In genomic region chr11:116075539-116076265, GRCm38 (mm10) we compare ENCODE assay signal across 10 mouse cellular contexts. TPM values are rescaled to one million over a fixed set of nuclear protein-coding genes. Genes with fewer than 3 reads are reported as not detected.
DNase-seq lines count a peak whose midpoint lies in the region; ATAC-seq and TF ChIP-seq lines count a peak whose summit lies in the region.
"Had no signal": no experiment of that assay in that cellular context is flagged by ENCODE, and none has a peak within 500 bp of the region (broad histone marks: within the 10 kb centered on the region; RNA-seq: fewer than 3 reads in every experiment).

No protein-coding gene starts in this region.

- no peak for ATAC-seq in megakaryocyte, adult 5-6 weeks (ENCODE audit: poor library complexity, severe bottlenecking)
- ATAC-seq in liver, postnatal 0 days, result no peak
- ATAC-seq in kidney, embryonic 15.5 days (replicated peaks; ENCODE audit: low FRiP score), result no peak

- peak; percentile 43 for DNase-seq in cerebellum, adult 9-11 months
- no peak for DNase-seq in cerebellum, adult 18-20 months
- peak; percentile 95 for DNase-seq in MEL-GATA-1-ER (ENCODE audit: extremely low read depth, low read depth)
- DNase-seq in liver, postnatal 0 days, result no peak
- no peak for DNase-seq in kidney, postnatal 14 days
- DNase-seq: gastrocnemius, postnatal 14 days had no signal

- H3K4me2 ChIP-seq in liver, postnatal 0 days (ENCODE audit: low read depth, low read length), result peak overlapping the region; percentile 77
- H3K4me2 ChIP-seq in kidney, embryonic 15.5 days, result no peak overlapping the region
- H3K4me2 ChIP-seq: embryonic facial prominence, embryonic 13.5 days had no signal

- peaks cover 96% of the 10 kb centered on the region for H3K4me1 ChIP-seq in megakaryocyte, embryonic 14.5 days
- H3K4me1 ChIP-seq in liver, postnatal 0 days (ENCODE audit: insufficient read depth), result peaks cover 31% of the 10 kb centered on the region
- H3K4me1 ChIP-seq in kidney, embryonic 15.5 days, result peaks cover 34% of the 10 kb centered on the region

- peaks cover 77% of the 10 kb centered on the region for H3K36me3 ChIP-seq in megakaryocyte, embryonic 14.5 days (replicated peaks; ENCODE audit: low read length)
- peaks cover 21% of the 10 kb centered on the region for H3K36me3 ChIP-seq in liver, postnatal 0 days (replicated peaks; ENCODE audit: insufficient read depth, low read length)
- H3K36me3 ChIP-seq in kidney, embryonic 15.5 days, result peaks cover 21% of the 10 kb centered on the region

- peak overlapping the region; percentile 71; the same call in 1 of the 2 replicates for H3K9ac ChIP-seq in liver, postnatal 0 days (replicated peaks)
- no peak overlapping the region for H3K9ac ChIP-seq in kidney, embryonic 15.5 days
- H3K9ac ChIP-seq: embryonic facial prominence, embryonic 13.5 days had no signal

- TF ChIP-seq EP300 in liver, postnatal 0 days (IDR thresholded peaks at IDR 0.05; ENCODE audit: low read depth), result no peak

- H3K4me3 ChIP-seq in megakaryocyte, embryonic 14.5 days (replicated peaks), result peak overlapping the region; percentile 96
- no peak overlapping the region; the same call in 1 of the 2 replicates for H3K4me3 ChIP-seq in liver, postnatal 0 days (ENCODE audit: low read depth, low read length)
- H3K4me3 ChIP-seq in kidney, embryonic 15.5 days (replicated peaks), result no peak overlapping the region
- H3K4me3 ChIP-seq: embryonic facial prominence, embryonic 13.5 days had no signal

- H3K27ac ChIP-seq in liver, postnatal 0 days (ENCODE audit: low read depth), result peak overlapping the region; percentile 95
- H3K27ac ChIP-seq in kidney, embryonic 15.5 days, result no peak overlapping the region
- H3K27ac ChIP-seq: embryonic facial prominence, embryonic 13.5 days had no signal

- WGBS in liver, postnatal 0 days (ENCODE audit: insufficient replicate concordance), result 50% methylated on average over 20 of the region's 20 CpGs
- WGBS in kidney, embryonic 15.5 days, result 60% methylated on average over 20 of the region's 20 CpGs

- no peaks in the 10 kb centered on the region for H3K9me3 ChIP-seq in megakaryocyte, embryonic 14.5 days
- no peaks in the 10 kb centered on the region for H3K9me3 ChIP-seq in liver, postnatal 0 days (ENCODE audit: low read length)
- no peaks in the 10 kb centered on the region for H3K9me3 ChIP-seq in kidney, embryonic 15.5 days (replicated peaks)
- H3K9me3 ChIP-seq: embryonic facial prominence, embryonic 13.5 days had no signal

- no peaks in the 10 kb centered on the region for H3K27me3 ChIP-seq in megakaryocyte, embryonic 14.5 days (replicated peaks)
- no peaks in the 10 kb centered on the region for H3K27me3 ChIP-seq in liver, postnatal 0 days (ENCODE audit: insufficient read depth, low read length)
- H3K27me3 ChIP-seq in kidney, embryonic 15.5 days, result no peaks in the 10 kb centered on the region
- H3K27me3 ChIP-seq: embryonic facial prominence, embryonic 13.5 days had no signal

- peak; percentile 42 for TF ChIP-seq CTCF in liver, postnatal 0 days (IDR thresholded peaks at IDR 0.05; ENCODE audit: low read depth)

RNA-seq across cellular contexts. Expression of gene Unc13d, which starts 2.1 kb away (rescaled TPM):
- polyA plus RNA-seq in megakaryocyte, embryonic 14.5 days (2012; ENCODE audit: insufficient read depth, low replicate concordance), result 221 and 384 TPM in 2 replicates
- 16.5 and 18.2 TPM in 2 replicates for total RNA-seq in megakaryocyte, adult 5-6 weeks (2015)
- 26.7 and 27.7 TPM in 2 replicates for total RNA-seq in megakaryocyte, adult 5-6 weeks (2017)
- polyA plus RNA-seq in liver, postnatal 0 days (2015; fragmentation: Nextera tagmentation; extraction: Ambion mirVana), result 6.1 and 6.9 TPM in 2 replicates
- 1.3 and 1.5 TPM in 2 replicates for polyA plus RNA-seq in kidney, embryonic 15.5 days (2015; fragmentation: Nextera tagmentation; extraction: Ambion mirVana)

RNA-seq across cellular contexts. Expression of gene Wbp2, which starts 11.1 kb away (rescaled TPM):
- polyA plus RNA-seq in megakaryocyte, embryonic 14.5 days (2012; ENCODE audit: insufficient read depth, low replicate concordance), result 842 and 1,717 TPM in 2 replicates
- 89.9 and 100 TPM in 2 replicates for total RNA-seq in megakaryocyte, adult 5-6 weeks (2015)
- 39.5 and 49.8 TPM in 2 replicates for total RNA-seq in megakaryocyte, adult 5-6 weeks (2017)
- 63.3 and 65.0 TPM in 2 replicates for polyA plus RNA-seq in liver, postnatal 0 days (2015; fragmentation: Nextera tagmentation; extraction: Ambion mirVana)
- polyA plus RNA-seq in kidney, embryonic 15.5 days (2015; fragmentation: Nextera tagmentation; extraction: Ambion mirVana), result 82.1 and 101 TPM in 2 replicates

RNA-seq across cellular contexts. Expression of gene Unk, which starts 45.6 kb away (rescaled TPM):
- 18.8 and 53.4 TPM in 2 replicates for polyA plus RNA-seq in megakaryocyte, embryonic 14.5 days (2012; ENCODE audit: insufficient read depth, low replicate concordance)
- total RNA-seq in megakaryocyte, adult 5-6 weeks (2015), result 10.1 and 10.5 TPM in 2 replicates
- total RNA-seq in megakaryocyte, adult 5-6 weeks (2017), result 7.8 and 8.3 TPM in 2 replicates
- 3.9 and 5.1 TPM in 2 replicates for polyA plus RNA-seq in liver, postnatal 0 days (2015; fragmentation: Nextera tagmentation; extraction: Ambion mirVana)
- 37.3 and 40.1 TPM in 2 replicates for polyA plus RNA-seq in kidney, embryonic 15.5 days (2015; fragmentation: Nextera tagmentation; extraction: Ambion mirVana)

RNA-seq across cellular contexts. Expression of gene H3f3b, which starts 47.9 kb away (rescaled TPM):
- 819 and 908 TPM in 2 replicates for polyA plus RNA-seq in megakaryocyte, embryonic 14.5 days (2012; ENCODE audit: insufficient read depth, low replicate concordance)
- total RNA-seq in megakaryocyte, adult 5-6 weeks (2015), result 756 and 808 TPM in 2 replicates
- 735 and 795 TPM in 2 replicates for total RNA-seq in megakaryocyte, adult 5-6 weeks (2017)
- 647 and 656 TPM in 2 replicates for polyA plus RNA-seq in liver, postnatal 0 days (2015; fragmentation: Nextera tagmentation; extraction: Ambion mirVana)
- 1,673 and 1,817 TPM in 2 replicates for polyA plus RNA-seq in kidney, embryonic 15.5 days (2015; fragmentation: Nextera tagmentation; extraction: Ambion mirVana)

RNA-seq across cellular contexts. Expression of gene Trim47, which starts 51.3 kb away (rescaled TPM):
- 6.9 and 23.5 TPM in 2 replicates for polyA plus RNA-seq in megakaryocyte, embryonic 14.5 days (2012; ENCODE audit: insufficient read depth, low replicate concordance)
- total RNA-seq in megakaryocyte, adult 5-6 weeks (2015), result 0.47 TPM in 1 of 2 replicates, not detected in the other
- total RNA-seq in megakaryocyte, adult 5-6 weeks (2017), result 0.07 TPM in 1 of 2 replicates, not detected in the other
- polyA plus RNA-seq in liver, postnatal 0 days (2015; fragmentation: Nextera tagmentation; extraction: Ambion mirVana), result 5.7 and 7.4 TPM in 2 replicates
- polyA plus RNA-seq in kidney, embryonic 15.5 days (2015; fragmentation: Nextera tagmentation; extraction: Ambion mirVana), result 21.4 and 24.6 TPM in 2 replicates

Comparison
In these comparisons a context has a peak if more than half of its experiments do, and no peak if none do; other contexts are left out.
1. DNase-seq: peak in cerebellum, adult 9-11 months (single experiment) and MEL-GATA-1-ER (single experiment); none in cerebellum, adult 18-20 months (0 of 2), liver, postnatal 0 days (single experiment) and kidney, postnatal 14 days (single experiment).
2. RNA of gene Unc13d, which starts 2.1 kb away (polyA plus RNA-seq): 221 to 384 TPM in megakaryocyte, embryonic 14.5 days; 6.1 to 6.9 TPM in liver, postnatal 0 days and 1.3 to 1.5 TPM in kidney, embryonic 15.5 days; every median in the first group is over 10 times any median in the second.